Mouse (Mus musculus): ENCODE results near the gene Lmod3. TPM values are rescaled to one million over a fixed set of nuclear protein-coding genes. Genes with fewer than 3 reads are reported as not detected.

Lmod3 gene
- polyA plus RNA-seq, 1 experiment from 2014 or later = 0.08 TPM

DNA sequence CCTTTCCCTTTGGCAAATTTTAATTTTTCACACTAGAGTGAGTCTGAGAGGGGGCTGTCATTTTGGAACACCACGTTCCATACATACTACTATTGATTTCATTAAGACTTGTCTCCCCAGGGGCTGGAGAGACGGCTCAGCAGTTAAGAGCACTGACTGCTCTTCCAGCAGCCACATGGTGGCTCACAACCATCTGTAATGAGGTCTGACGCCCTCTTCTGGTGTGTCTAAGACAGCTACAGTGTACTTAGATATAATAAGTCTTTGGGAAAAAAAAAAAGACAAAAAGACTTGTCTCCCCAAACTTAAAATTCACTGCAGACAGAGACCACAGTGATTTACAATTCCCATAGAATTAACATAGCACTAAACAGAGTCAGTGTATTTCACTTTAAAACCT is 52.1 kb downstream of the Lmod3 start:
- H3K9me3 ChIP-seq (ENCODE audit: control insufficient read depth) = no peaks in the 10 kb centered on the region
- WGBS = 67% methylated on average over 3 of the region's 3 CpGs
- no peak overlapping the region for H3K9ac ChIP-seq (ENCODE audit: low read depth, low read length)
- no peak overlapping the region for H3K4me3 ChIP-seq (ENCODE audit: low read depth, low read length)
- H3K27ac ChIP-seq (ENCODE audit: low read depth, low read length) = no peak overlapping the region
- no peak for TF ChIP-seq CTCF (IDR thresholded peaks at IDR 0.05; ENCODE audit: low read depth)
- peaks cover 22% of the 10 kb centered on the region for H3K36me3 ChIP-seq (ENCODE audit: control insufficient read depth, insufficient read depth)
- H3K4me1 ChIP-seq (replicated peaks; ENCODE audit: control insufficient read depth, insufficient read depth, low read length) = 0 out of 2 replicates have a peak, but pooled peaks cover 3% of the 10 kb centered on the region
- H3K27me3 ChIP-seq (replicated peaks; ENCODE audit: control insufficient read depth, insufficient read depth, low read length) = no peaks in the 10 kb centered on the region
- H3K4me2 ChIP-seq (replicated peaks; ENCODE audit: low read depth) = no peak overlapping the region
- ATAC-seq = no peak

Other genes with a start within 250 kb of the Lmod3 start
- gene Fam19a4, start 192.3 kb downstream of the Lmod3 start, polyA plus RNA-seq (2015; fragmentation: Nextera tagmentation; extraction: Ambion mirVana) = 0.05 and 0.08 TPM in 2 replicates
- 4.3 and 4.5 TPM in 2 replicates for gene Eogt, start 103.6 kb downstream of the Lmod3 start, polyA plus RNA-seq (2015; fragmentation: Nextera tagmentation; extraction: Ambion mirVana)
- 42.1 and 46.0 TPM in 2 replicates for gene Tmf1, start 73.6 kb downstream of the Lmod3 start, polyA plus RNA-seq (2015; fragmentation: Nextera tagmentation; extraction: Ambion mirVana)
- gene Uba3, start 47.1 kb downstream of the Lmod3 start, polyA plus RNA-seq (2015; fragmentation: Nextera tagmentation; extraction: Ambion mirVana) = 28.4 and 28.5 TPM in 2 replicates
- gene Arl6ip5, start 42.1 kb downstream of the Lmod3 start, polyA plus RNA-seq (2015; fragmentation: Nextera tagmentation; extraction: Ambion mirVana) = 71.4 and 73.4 TPM in 2 replicates

Measured in intestine, postnatal 0 days (tissue).